Mouse (Mus musculus) gastrocnemius, postnatal 14 days (tissue): Measurements from ENCODE around the gene Ptgfr. TPM values are rescaled to one million over a fixed set of nuclear protein-coding genes. Genes with fewer than 3 reads are reported as not detected.

ENCODE experiments used
- DNase-seq: peaks from one replicate; pipeline ENCODE4 v3.0.0; 2021; ENCODE audit warnings: mixed read lengths
- intact Hi-C: fragments of 180-260 bp; cut with DNase I; formaldehyde crosslinking; loops from one replicate; pipeline ENCODE4 v1.15.1; 2025; ENCODE audit warnings: low total_unique reads
- total RNA-seq, 2 experiments: library from RNA; stranded (reverse); gene quantifications; 2 replicates each; pipeline ENCODE4 v1.2.3; 2021

Gene Ptgfr
- total RNA-seq, 2 experiments from 2014 or later = 1.3 to 1.7 TPM

GRCm38 (mm10) chr3:151771074-151771473, 66.4 kb downstream of the Ptgfr start:
- intact Hi-C loops = loop anchor here (5.0 kb wide), 1 partner anchor 54 kb away; no protein-coding TSS in a partner anchor
- DNase-seq = peak; percentile 40

GRCm38 (mm10) chr3:151749737-151750136, 87.7 kb downstream of the Ptgfr start, which contains the start of gene Ifi44:
TSS of gene Ifi44 (minus strand) at chr3:151749960.
- no peak for DNase-seq
- intact Hi-C loops = no loop called here

- intact Hi-C loops = no loop called here
Measured at GRCm38 (mm10) chr3:151748514-151748913, 88.9 kb downstream of the Ptgfr start.

More at GRCm38 (mm10) chr3:151748514-151748913, 88.9 kb downstream of the Ptgfr start:
- DNase-seq = no peak

Other genes starting within 250 kb of the Ptgfr start
- not detected for gene Ifi44, start 87.7 kb downstream of the Ptgfr start, total RNA-seq
- not detected for gene Ifi44l, start 74.7 kb downstream of the Ptgfr start, total RNA-seq